Mouse (Mus musculus) natural killer cell, adult 2 months (primary cell): ENCODE measurements around the gene Lpin3.

Experiments
- DNase-seq, 2 experiments: peaks; one replicate each; pipeline ENCODE4 v3.0.0; 2022; ENCODE audit warnings: low spot score in 2 of 2

The Lpin3 gene

GRCm38 (mm10) chr2:160887284-160887683, 6.8 kb downstream of the Lpin3 start:
- DNase-seq: peak; percentile 59 to 70

GRCm38 (mm10) chr2:160887859-160888258, 7.4 kb downstream of the Lpin3 start:
- no peak for DNase-seq

GRCm38 (mm10) chr2:160891045-160891444, 10.6 kb downstream of the Lpin3 start:
- DNase-seq: no peak

- no peak for DNase-seq
Measured at GRCm38 (mm10) chr2:160891697-160892096, 11.2 kb downstream of the Lpin3 start.

- DNase-seq: no peak
Measured at GRCm38 (mm10) chr2:160901656-160902412, 21.4 kb downstream of the Lpin3 start.

GRCm38 (mm10) chr2:160905301-160905700, 24.8 kb downstream of the Lpin3 start:
- DNase-seq: no peak

GRCm38 (mm10) chr2:160906101-160906500, 25.6 kb downstream of the Lpin3 start:
- no peak for DNase-seq

GRCm38 (mm10) chr2:160908607-160909006, 28.1 kb downstream of the Lpin3 start:
- DNase-seq: no peak

- no peak for DNase-seq
Measured at GRCm38 (mm10) chr2:160910633-160911032, 30.2 kb downstream of the Lpin3 start.

- DNase-seq: no peak
Measured at GRCm38 (mm10) chr2:160911558-160912201, 31.2 kb downstream of the Lpin3 start.

- DNase-seq: no peak
Measured at GRCm38 (mm10) chr2:160912231-160912671, 31.8 kb downstream of the Lpin3 start, which contains the start of gene Emilin3. Emilin3 (minus strand) TSS chr2:160912328.

GRCm38 (mm10) chr2:160914656-160915055, 34.2 kb downstream of the Lpin3 start:
- no peak for DNase-seq

GRCm38 (mm10) chr2:160915821-160916610, 35.5 kb downstream of the Lpin3 start:
- DNase-seq: no peak

- DNase-seq: no peak
Measured at GRCm38 (mm10) chr2:160916714-160917113, 36.2 kb downstream of the Lpin3 start.

- no peak for DNase-seq
Measured at GRCm38 (mm10) chr2:160917313-160917712, 36.8 kb downstream of the Lpin3 start.

GRCm38 (mm10) chr2:160918154-160918929, 37.9 kb downstream of the Lpin3 start:
- DNase-seq: no peak

GRCm38 (mm10) chr2:160918930-160919215, 38.4 kb downstream of the Lpin3 start:
- DNase-seq: no peak

GRCm38 (mm10) chr2:160921285-160921684, 40.8 kb downstream of the Lpin3 start:
- no peak for DNase-seq

GRCm38 (mm10) chr2:160925203-160925602, 44.7 kb downstream of the Lpin3 start:
- DNase-seq: no peak

- no peak for DNase-seq
Measured at GRCm38 (mm10) chr2:160931378-160931777, 50.9 kb downstream of the Lpin3 start.

- no peak for DNase-seq
Measured at GRCm38 (mm10) chr2:160932325-160932724, 51.9 kb downstream of the Lpin3 start.

GRCm38 (mm10) chr2:160932981-160933380, 52.5 kb downstream of the Lpin3 start:
- no peak for DNase-seq
